Mouse (Mus musculus) G1E (cell line): ENCODE measurements around the gene Mtus2. TPM values are rescaled to one million over a fixed set of nuclear protein-coding genes. Genes with fewer than 3 reads are reported as not detected.

Experiments
- ATAC-seq: 2 replicates; pipeline ENCODE4 v1.8.0; 2016; ENCODE audit warnings: mild to moderate bottlenecking; ENCODE audit not compliant: insufficient number of reproducible peaks, poor library complexity, low FRiP score, severe bottlenecking; ENCODE audit errors: extremely low read depth
- DNase-seq: peaks from one replicate; pipeline ENCODE4 v3.0.0; 2012; ENCODE audit warnings: low spot score
- H3K27me3 ChIP-seq: 2 replicates; pipeline ENCODE4 v1.6.1; 2012; ENCODE audit warnings: mild to moderate bottlenecking, low read length, inconsistent platforms; ENCODE audit not compliant: insufficient read depth
- H3K36me3 ChIP-seq: replicated peaks from 2 replicates; pipeline ENCODE3; 2012; ENCODE audit warnings: mild to moderate bottlenecking, inconsistent platforms
- H3K4me1 ChIP-seq: 2 replicates; pipeline ENCODE4 v1.6.1; 2012; ENCODE audit warnings: low read depth, low read length, inconsistent platforms, mixed read lengths; ENCODE audit not compliant: insufficient read depth
- H3K4me3 ChIP-seq: 2 replicates; pipeline ENCODE4 v1.5.1; 2012; ENCODE audit warnings: low read depth, mild to moderate bottlenecking, inconsistent platforms, low read length, moderate library complexity, mixed read lengths
- H3K9me3 ChIP-seq: replicated peaks from 2 replicates; pipeline ENCODE4 v1.6.1; 2012; ENCODE audit warnings: inconsistent platforms
- CTCF ChIP-seq: IDR thresholded peaks from 2 replicates; pipeline ENCODE4 v1.5.1; 2012; ENCODE audit warnings: low read depth, low read length, inconsistent platforms, mixed read lengths
- GATA1 ChIP-seq: IDR thresholded peaks from 2 replicates; pipeline ENCODE4 v1.6.1; 2012; ENCODE audit warnings: borderline replicate concordance, low read length, inconsistent platforms, mixed read lengths
- GATA2 ChIP-seq: IDR thresholded peaks from 2 replicates; pipeline ENCODE4 v1.6.1; 2012; ENCODE audit warnings: low read depth, low read length, inconsistent platforms, borderline replicate concordance
- POLR2AphosphoS5 ChIP-seq: IDR thresholded peaks from 2 replicates; pipeline ENCODE4 v1.6.1; 2012; ENCODE audit warnings: low read depth, low read length, inconsistent platforms; ENCODE audit not compliant: insufficient replicate concordance
- TAL1 ChIP-seq: conservative IDR thresholded peaks from 2 replicates; pipeline ENCODE4 v1.6.1; 2012; ENCODE audit warnings: low read depth, low read length, inconsistent platforms, mixed read lengths
- polyA plus RNA-seq: library from polyadenylated mRNA; stranded (reverse); fragments of >175 nt; gene quantifications from 2 replicates; pipeline ENCODE4 v1.2.3, GENCODE M21; 2012
- total RNA-seq, 2 experiments: library from RNA; stranded (forward) in 1 of 2; stranded (reverse) in 1 of 2; fragments of 200-1000 nt in 1 of 2; fragments of >200 nt in 1 of 2; fragmentation: Nextera tagmentation in 1 of 2; gene quantifications; 2 replicates each; pipeline ENCODE4 v1.2.3; 2014 to 2017

Mtus2 gene
- total and polyA plus RNA-seq, 3 experiments, result 1.1 TPM; not detected in 2

- H3K36me3 ChIP-seq, result peaks cover 97% of the 10 kb centered on the region
- peak; percentile 52 for DNase-seq
- H3K4me3 ChIP-seq, result no peak overlapping the region
- H3K9me3 ChIP-seq, result no peaks in the 10 kb centered on the region
- H3K27me3 ChIP-seq, result no peaks in the 10 kb centered on the region
- TF ChIP-seq TAL1 (no peak), CTCF (peak; percentile 53; the same call in 1 of the 2 replicates)
- H3K4me1 ChIP-seq, result peaks cover 2% of the 10 kb centered on the region; the same call in 1 of the 2 replicates
- ATAC-seq, result peak; percentile 68; the same call in 1 of the 2 replicates
These were observed 389.4 kb downstream of the Mtus2 start for GRCm38 (mm10) chr5:148346543-148346942.

GRCm38 (mm10) chr5:148348153-148348552 lies 391.0 kb downstream of the Mtus2 start:
- peaks cover 4% of the 10 kb centered on the region for H3K9me3 ChIP-seq
- DNase-seq (no peak), ATAC-seq (no peak)
- H3K4me1 ChIP-seq, result peaks cover 2% of the 10 kb centered on the region; the same call in 1 of the 2 replicates
- H3K4me3 ChIP-seq, result no peak overlapping the region
- TF ChIP-seq CTCF (no peak), TAL1 (no peak), POLR2AphosphoS5 (no peak), GATA2 (no peak), GATA1 (no peak)
- H3K27me3 ChIP-seq, result no peaks in the 10 kb centered on the region
- H3K36me3 ChIP-seq, result peaks cover 97% of the 10 kb centered on the region

DNA sequence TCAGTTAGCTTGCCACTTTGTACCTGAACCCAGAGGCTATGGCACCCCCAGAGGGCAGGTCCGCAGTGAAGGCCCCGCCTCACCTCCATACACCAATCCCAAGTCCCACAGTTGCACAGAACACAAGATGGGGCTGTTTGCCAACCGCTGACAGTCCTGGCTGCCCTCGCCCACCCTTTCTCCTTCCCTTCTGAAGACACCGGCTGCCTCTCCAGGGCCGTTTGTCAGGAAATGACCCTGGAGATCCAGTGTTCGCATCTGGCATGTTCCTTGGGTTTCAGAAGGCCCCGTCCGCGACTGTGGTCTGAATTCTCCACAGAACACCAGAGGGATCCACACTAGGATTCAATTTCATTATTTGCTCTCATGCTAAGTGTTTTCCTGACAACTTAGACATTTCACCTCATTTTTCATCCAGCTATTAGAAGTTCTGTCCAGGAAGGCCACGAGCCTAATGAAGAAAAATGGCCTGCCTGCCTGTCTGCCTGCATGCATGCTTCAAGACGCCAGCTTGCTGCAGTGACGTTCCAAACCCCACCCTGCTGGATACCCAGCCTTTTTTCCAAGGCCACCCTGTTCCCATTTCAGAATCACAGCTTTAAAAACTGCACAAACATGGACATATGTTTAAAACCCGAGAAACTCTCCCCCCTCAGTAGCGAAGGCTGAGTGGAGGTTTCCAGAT lies 392.3 kb downstream of the Mtus2 start:
- no peaks in the 10 kb centered on the region for H3K27me3 ChIP-seq
- DNase-seq (no peak), ATAC-seq (no peak)
- peaks cover 100% of the 10 kb centered on the region for H3K36me3 ChIP-seq
- peaks cover 2% of the 10 kb centered on the region; the same call in 1 of the 2 replicates for H3K4me1 ChIP-seq
- peaks cover 4% of the 10 kb centered on the region for H3K9me3 ChIP-seq
- H3K4me3 ChIP-seq, result no peak overlapping the region
- TF ChIP-seq GATA1, result no peak
- TF ChIP-seq TAL1, result no peak
- no peak for TF ChIP-seq CTCF
- no peak for TF ChIP-seq POLR2AphosphoS5

GRCm38 (mm10) chr5:148353429-148353828 lies 396.3 kb downstream of the Mtus2 start:
- no peak overlapping the region for H3K4me3 ChIP-seq
- no peak for TF ChIP-seq CTCF
- no peak for TF ChIP-seq GATA1
- TF ChIP-seq POLR2AphosphoS5, result no peak
- no peak for TF ChIP-seq TAL1
- TF ChIP-seq GATA2, result no peak
- ATAC-seq (no peak), DNase-seq (no peak)
- peaks cover 99% of the 10 kb centered on the region for H3K36me3 ChIP-seq
- peaks cover 4% of the 10 kb centered on the region for H3K9me3 ChIP-seq
- H3K27me3 ChIP-seq, result no peaks in the 10 kb centered on the region
- peaks cover 5% of the 10 kb centered on the region; the same call in 1 of the 2 replicates for H3K4me1 ChIP-seq

- no peak overlapping the region for H3K4me3 ChIP-seq
- no peak for TF ChIP-seq TAL1
- no peak for TF ChIP-seq POLR2AphosphoS5
- peaks cover 5% of the 10 kb centered on the region; the same call in 1 of the 2 replicates for H3K4me1 ChIP-seq
- H3K36me3 ChIP-seq, result peaks cover 99% of the 10 kb centered on the region
- ATAC-seq, result no peak
- no peaks in the 10 kb centered on the region for H3K27me3 ChIP-seq
- H3K9me3 ChIP-seq, result peaks cover 4% of the 10 kb centered on the region
- DNase-seq, result no peak
These were observed 397.4 kb downstream of the Mtus2 start for GRCm38 (mm10) chr5:148354536-148354935.

DNA sequence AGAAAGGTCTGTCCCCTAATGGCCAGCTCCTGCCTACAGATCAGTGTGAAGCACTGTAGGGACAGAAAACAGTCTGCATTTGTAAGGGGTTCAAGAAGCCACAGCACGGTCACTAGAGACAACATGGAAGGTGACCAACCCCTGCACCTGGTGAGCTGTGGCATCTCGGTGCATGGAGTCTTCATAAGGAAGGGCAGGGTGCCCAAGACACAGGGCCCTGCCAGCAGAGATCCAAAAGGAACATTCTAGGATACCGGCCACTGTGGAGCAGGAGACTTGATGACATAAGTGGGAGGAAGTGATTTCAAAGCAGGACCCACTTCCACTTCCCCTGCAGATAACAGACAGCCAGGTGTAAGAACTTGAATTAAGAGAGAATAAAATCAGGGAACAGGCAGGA lies 398.7 kb downstream of the Mtus2 start:
- ATAC-seq (no peak), DNase-seq (no peak)
- Histone ChIP-seq H3K36me3 (peaks cover 96% of the 10 kb centered on the region), H3K4me3 (no peak overlapping the region), H3K4me1 (peaks cover 5% of the 10 kb centered on the region), H3K9me3 (peaks cover 4% of the 10 kb centered on the region), H3K27me3 (no peaks in the 10 kb centered on the region)
- TF ChIP-seq CTCF (no peak), POLR2AphosphoS5 (no peak), GATA2 (no peak), TAL1 (no peak), GATA1 (no peak)

- H3K4me3 ChIP-seq, result no peak overlapping the region
- peaks cover 19% of the 10 kb centered on the region for H3K4me1 ChIP-seq
- peaks cover under 1% of the 10 kb centered on the region; the same call in 1 of the 2 replicates for H3K9me3 ChIP-seq
- ATAC-seq, result no peak
- no peak for DNase-seq
- peaks cover 96% of the 10 kb centered on the region for H3K36me3 ChIP-seq
- TF ChIP-seq CTCF (no peak), GATA1 (no peak), GATA2 (no peak), POLR2AphosphoS5 (no peak), TAL1 (no peak)
- no peaks in the 10 kb centered on the region for H3K27me3 ChIP-seq
These were observed 400.0 kb downstream of the Mtus2 start for GRCm38 (mm10) chr5:148357168-148357567.
